Comparison of ENCODE assay signal across 9 mouse cellular contexts in the genomic region with DNA sequence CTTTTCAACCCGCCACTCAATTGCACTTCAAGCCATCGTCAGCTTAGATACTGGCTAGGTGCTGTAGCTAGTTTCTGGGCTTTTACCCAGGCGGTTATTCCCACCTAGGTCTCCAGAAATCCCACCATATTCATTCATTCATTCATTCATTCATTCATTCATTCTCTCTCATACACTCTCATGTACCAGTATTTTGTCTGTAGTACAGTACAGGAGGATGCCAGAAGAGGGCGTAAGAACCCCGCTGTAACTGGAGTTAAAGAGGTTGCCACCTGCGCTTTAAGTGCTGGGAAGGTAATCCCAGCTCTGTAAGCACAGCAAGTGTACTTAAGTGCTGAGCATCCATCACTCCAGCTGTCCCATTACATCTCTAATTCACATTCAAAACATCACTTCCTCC. TPM values are rescaled to one million over a fixed set of nuclear protein-coding genes. Genes with fewer than 3 reads are reported as not detected.
DNase-seq lines count a peak whose midpoint lies in the region; ATAC-seq and TF ChIP-seq lines count a peak whose summit lies in the region.
"Had no signal": no experiment of that assay in that cellular context is flagged by ENCODE, and none has a peak within 500 bp of the region (broad histone marks: within the 10 kb centered on the region; RNA-seq: fewer than 3 reads in every experiment).

No protein-coding gene starts in this region.

- TF ChIP-seq POLR2A in heart, adult 2 months (IDR thresholded peaks at IDR 0.05; ENCODE audit: insufficient read depth, low read depth, low read length) = no peak

- H3K79me2 ChIP-seq in heart, adult 2 months (replicated peaks; ENCODE audit: control insufficient read depth, insufficient read depth, low read length) = no peaks in the 10 kb centered on the region

- peaks cover 41% of the 10 kb centered on the region for H3K4me1 ChIP-seq in heart, embryonic 12.5 days (replicated peaks)
- peaks cover 10% of the 10 kb centered on the region for H3K4me1 ChIP-seq in heart, adult 2 months (ENCODE audit: control insufficient read depth, insufficient read depth, low read length)
- peaks cover 25% of the 10 kb centered on the region for H3K4me1 ChIP-seq in liver, embryonic 11.5 days (replicated peaks; ENCODE audit: control insufficient read depth, insufficient read depth, low read length)

- no peak for ATAC-seq in heart, embryonic 12.5 days (ENCODE audit: insufficient number of reproducible peaks, low FRiP score)
- no peak for ATAC-seq in liver, embryonic 11.5 days (replicated peaks; ENCODE audit: low FRiP score)
- ATAC-seq in megakaryocyte-erythroid progenitor cell, adult 5-6 weeks (replicated peaks; ENCODE audit: low FRiP score, low TSS enrichment, poor library complexity, severe bottlenecking) = no peak

- no peaks in the 10 kb centered on the region for H3K27me3 ChIP-seq in heart, embryonic 12.5 days (replicated peaks)
- H3K27me3 ChIP-seq in heart, adult 2 months (ENCODE audit: control insufficient read depth, insufficient read depth, low read length) = no peaks in the 10 kb centered on the region
- no peaks in the 10 kb centered on the region for H3K27me3 ChIP-seq in liver, embryonic 11.5 days (replicated peaks; ENCODE audit: control insufficient read depth, insufficient read depth, low read length)

- DNase-seq in heart, adult 2 months = no peak
- DNase-seq in 416B (ENCODE audit: low read depth) = peak; percentile 79
- peak; percentile 60 for DNase-seq in c-Kit-positive CD71-positive TER-119-positive erythroid progenitor cells, embryonic 14.5 days (ENCODE audit: low spot score)
- no peak for DNase-seq in liver, embryonic 11.5 days (ENCODE audit: low spot score)
- no peak for DNase-seq in frontal cortex, adult 2 months (ENCODE audit: extremely low spot score in 1 of 2, low spot score in 1 of 2)
- DNase-seq in adrenal gland, postnatal 10 days = no peak
- DNase-seq: kidney, postnatal 10 days had no signal

- no peak for TF ChIP-seq CTCF in heart, adult 2 months (IDR thresholded peaks at IDR 0.05)

- H3K9ac ChIP-seq in heart, embryonic 12.5 days = no peak overlapping the region
- H3K9ac ChIP-seq in heart, adult 2 months (ENCODE audit: low read depth, low read length) = no peak overlapping the region
- H3K9ac ChIP-seq in liver, embryonic 11.5 days (ENCODE audit: low read depth, low read length) = no peak overlapping the region

- intact Hi-C loops in heart, adult 2 months (cut with DNase I) = loop anchor here (2.0 kb wide), 1 partner anchor 201 kb away; the partner anchor contains the start of gene Pabpn1

- no peak for TF ChIP-seq EP300 in heart, adult 2 months (IDR thresholded peaks at IDR 0.05; ENCODE audit: insufficient read depth, low read depth, low read length)

- WGBS in heart, embryonic 12.5 days = 34% methylated on average over 6 of the region's 6 CpGs
- 47% methylated on average over 6 of the region's 6 CpGs for WGBS in heart, adult 2 months
- 41% methylated on average over 6 of the region's 6 CpGs for WGBS in liver, embryonic 11.5 days

- H3K4me3 ChIP-seq in heart, embryonic 12.5 days = no peak overlapping the region
- no peak overlapping the region for H3K4me3 ChIP-seq in heart, adult 2 months
- H3K4me3 ChIP-seq in liver, embryonic 11.5 days (ENCODE audit: low read depth, low read length) = no peak overlapping the region; the same call in 1 of the 2 replicates

- no peaks in the 10 kb centered on the region for H3K9me3 ChIP-seq in heart, embryonic 12.5 days (replicated peaks)
- H3K9me3 ChIP-seq in liver, embryonic 11.5 days (ENCODE audit: control insufficient read depth, low read length) = no peaks in the 10 kb centered on the region

- H3K36me3 ChIP-seq in heart, embryonic 12.5 days = peaks cover 15% of the 10 kb centered on the region
- no peaks in the 10 kb centered on the region for H3K36me3 ChIP-seq in heart, adult 2 months (ENCODE audit: control insufficient read depth, insufficient read depth, low read length)
- H3K36me3 ChIP-seq in liver, embryonic 11.5 days (ENCODE audit: control insufficient read depth, insufficient read depth, low read length) = peaks cover 7% of the 10 kb centered on the region

- H3K27ac ChIP-seq in heart, embryonic 12.5 days (ENCODE audit: poor library complexity, severe bottlenecking) = no peak overlapping the region
- H3K27ac ChIP-seq in heart, adult 2 months = no peak overlapping the region
- no peak overlapping the region for H3K27ac ChIP-seq in liver, embryonic 11.5 days (ENCODE audit: low read depth, low read length)

- peak overlapping the region; percentile 73 for H3K4me2 ChIP-seq in heart, embryonic 12.5 days
- peak overlapping the region; percentile 85 for H3K4me2 ChIP-seq in liver, embryonic 11.5 days

RNA-seq across cellular contexts. Expression of gene Thtpa, which starts 0.7 kb away (rescaled TPM):
- polyA plus RNA-seq in heart, embryonic 12.5 days (2016; fragmentation: Nextera tagmentation; extraction: Ambion mirVana) = 14.3 and 14.8 TPM in 2 replicates
- 10 to 100 TPM; 10.7 to 13.4 TPM for total RNA-seq in heart, adult 2 months (2021)
- polyA plus RNA-seq in heart, adult 2 months (2012; rRNA removed) = 8.2 and 9.7 TPM in 2 replicates
- 10.5 and 12.6 TPM in 2 replicates for polyA plus RNA-seq in liver, embryonic 11.5 days (2014; fragmentation: Nextera tagmentation; extraction: Ambion mirVana)
- 9.2 and 10.4 TPM in 2 replicates for total RNA-seq in megakaryocyte-erythroid progenitor cell, adult 5-6 weeks (2014; fragmentation: Nextera tagmentation)
- total RNA-seq in megakaryocyte-erythroid progenitor cell, adult 5-6 weeks (2017) = 5.1 and 6.4 TPM in 2 replicates
- polyA plus RNA-seq in frontal cortex, adult 2 months (2012; rRNA removed) = 14.4 and 15.5 TPM in 2 replicates
- total RNA-seq in adrenal gland, postnatal 10 days (2021) = 10 to 100 TPM; 13.2 to 17.5 TPM

RNA-seq across cellular contexts. Expression of gene Zfhx2, which starts 1.8 kb away (rescaled TPM):
- polyA plus RNA-seq in heart, embryonic 12.5 days (2016; fragmentation: Nextera tagmentation; extraction: Ambion mirVana) = 4.4 and 4.5 TPM in 2 replicates
- total RNA-seq in heart, adult 2 months (2021) = 1 to 10 TPM; 3.9 to 4.1 TPM
- 1.1 and 1.3 TPM in 2 replicates for polyA plus RNA-seq in heart, adult 2 months (2012; rRNA removed)
- polyA plus RNA-seq in liver, embryonic 11.5 days (2014; fragmentation: Nextera tagmentation; extraction: Ambion mirVana) = 2.1 and 2.8 TPM in 2 replicates
- 5.6 and 7.8 TPM in 2 replicates for total RNA-seq in megakaryocyte-erythroid progenitor cell, adult 5-6 weeks (2014; fragmentation: Nextera tagmentation)
- total RNA-seq in megakaryocyte-erythroid progenitor cell, adult 5-6 weeks (2017) = 0.19 and 1.4 TPM in 2 replicates
- polyA plus RNA-seq in frontal cortex, adult 2 months (2012; rRNA removed) = 13.4 and 15.0 TPM in 2 replicates
- 1 to 10 TPM; 5.2 to 9.9 TPM for total RNA-seq in adrenal gland, postnatal 10 days (2021)

RNA-seq across cellular contexts. Expression of gene Ap1g2, which starts 12.5 kb away (rescaled TPM):
- polyA plus RNA-seq in heart, embryonic 12.5 days (2016; fragmentation: Nextera tagmentation; extraction: Ambion mirVana) = 8.7 and 9.8 TPM in 2 replicates
- 1 to 10 TPM; 5.3 to 5.6 TPM for total RNA-seq in heart, adult 2 months (2021)
- 8.2 and 10.2 TPM in 2 replicates for polyA plus RNA-seq in heart, adult 2 months (2012; rRNA removed)
- polyA plus RNA-seq in liver, embryonic 11.5 days (2014; fragmentation: Nextera tagmentation; extraction: Ambion mirVana) = 45.1 and 52.9 TPM in 2 replicates
- total RNA-seq in megakaryocyte-erythroid progenitor cell, adult 5-6 weeks (2014; fragmentation: Nextera tagmentation) = 66.7 and 109 TPM in 2 replicates
- total RNA-seq in megakaryocyte-erythroid progenitor cell, adult 5-6 weeks (2017) = 13.3 and 27.0 TPM in 2 replicates
- polyA plus RNA-seq in frontal cortex, adult 2 months (2012; rRNA removed) = 15.5 and 18.3 TPM in 2 replicates
- total RNA-seq in adrenal gland, postnatal 10 days (2021) = 10 to 100 TPM; 20.0 to 31.3 TPM

RNA-seq across cellular contexts. Expression of gene Jph4, which starts 22.8 kb away (rescaled TPM):
- polyA plus RNA-seq in heart, embryonic 12.5 days (2016; fragmentation: Nextera tagmentation; extraction: Ambion mirVana) = 0.09 and 0.18 TPM in 2 replicates
- total RNA-seq in heart, adult 2 months (2021) = under 1 TPM in 1 of 2 experiments, not detected in 1; 0.23 TPM
- 0.25 and 0.32 TPM in 2 replicates for polyA plus RNA-seq in heart, adult 2 months (2012; rRNA removed)
- polyA plus RNA-seq in liver, embryonic 11.5 days (2014; fragmentation: Nextera tagmentation; extraction: Ambion mirVana) = 0.44 and 0.60 TPM in 2 replicates
- total RNA-seq in megakaryocyte-erythroid progenitor cell, adult 5-6 weeks (2014; fragmentation: Nextera tagmentation) = not detected in 2 replicates
- 0.05 TPM in 1 of 2 replicates, not detected in the other for total RNA-seq in megakaryocyte-erythroid progenitor cell, adult 5-6 weeks (2017)
- 228 and 231 TPM in 2 replicates for polyA plus RNA-seq in frontal cortex, adult 2 months (2012; rRNA removed)
- 1 to 10 TPM; 4.3 to 7.5 TPM for total RNA-seq in adrenal gland, postnatal 10 days (2021)

Comparison
In these comparisons a context has a peak if more than half of its experiments do, and no peak if none do; other contexts are left out.
1. DNase-seq: peak in 416B (single experiment) and c-Kit-positive CD71-positive TER-119-positive erythroid progenitor cells, embryonic 14.5 days (single experiment); none in heart, adult 2 months (0 of 2), liver, embryonic 11.5 days (single experiment), frontal cortex, adult 2 months (0 of 2) and adrenal gland, postnatal 10 days (single experiment).